26 mouse cellular contexts compared by ENCODE assay signal in the genomic region with DNA sequence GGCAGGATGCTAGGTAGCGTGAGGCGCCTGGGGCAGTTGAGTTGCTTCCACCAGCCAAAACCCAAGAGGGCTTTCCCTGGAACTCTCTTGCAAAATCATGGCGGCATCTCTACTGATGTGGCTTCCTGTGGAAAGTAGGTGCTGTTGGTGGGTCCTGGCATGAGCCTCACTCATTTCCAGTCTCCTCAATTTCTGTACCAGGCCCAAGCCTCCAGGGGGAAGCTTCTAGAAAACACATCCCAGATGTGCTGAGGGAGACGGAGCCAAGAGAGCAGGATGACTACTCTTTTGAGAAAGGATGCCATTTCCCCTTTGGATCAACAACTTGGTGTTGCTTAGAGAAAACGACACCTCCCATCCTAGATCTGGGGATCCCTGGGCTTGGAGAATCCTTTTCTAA. TPM values are rescaled to one million over a fixed set of nuclear protein-coding genes. Genes with fewer than 3 reads are reported as not detected.
"Had no signal": no experiment of that assay in that cellular context is flagged by ENCODE, and none has a peak within 500 bp of the region (broad histone marks: within the 10 kb centered on the region; RNA-seq: fewer than 3 reads in every experiment).

No protein-coding gene starts in this region.

- H3K4me1 ChIP-seq: heart, embryonic 13.5 days; heart, embryonic 15.5 days; hindbrain, embryonic 13.5 days; hindbrain, embryonic 15.5 days had no signal

- DNase-seq: gastrocnemius, postnatal 14 days; gastrocnemius, postnatal 36 days; heart, adult 11 months; heart, postnatal 14 days; heart, postnatal 36 days; kidney, adult 18-20 months; kidney, adult 8-10 months; kidney, postnatal 10 days; kidney, postnatal 25 days; kidney, postnatal 4 days; liver; liver, embryonic 13.5 days had no signal

- H3K27me3 ChIP-seq: hindbrain, embryonic 13.5 days; hindbrain, embryonic 15.5 days; limb, embryonic 12.5 days; liver, embryonic 13.5 days had no signal

- H3K9ac ChIP-seq: heart, embryonic 13.5 days; heart, embryonic 15.5 days; hindbrain, embryonic 13.5 days; hindbrain, embryonic 15.5 days; limb, embryonic 12.5 days; liver, embryonic 13.5 days had no signal

- H3K4me3 ChIP-seq: heart, adult 2 months; heart, embryonic 13.5 days; heart, embryonic 15.5 days; hindbrain, embryonic 13.5 days; hindbrain, embryonic 15.5 days; layer of hippocampus, adult 2 months; left cerebral cortex, adult 2 months; limb, embryonic 10.5 days; limb, embryonic 12.5 days; liver, embryonic 13.5 days had no signal

- H3K36me3 ChIP-seq: heart, embryonic 13.5 days; heart, embryonic 15.5 days; hindbrain, embryonic 13.5 days; hindbrain, embryonic 15.5 days; limb, embryonic 10.5 days; limb, embryonic 12.5 days; liver, embryonic 13.5 days had no signal

- H3K4me2 ChIP-seq: heart, embryonic 11.5 days; heart, embryonic 13.5 days; heart, embryonic 15.5 days; hindbrain, embryonic 13.5 days; hindbrain, embryonic 15.5 days; limb, embryonic 12.5 days; liver, embryonic 11.5 days; liver, embryonic 13.5 days had no signal

- ATAC-seq: hindbrain, postnatal 0 days had no signal

- H3K9me3 ChIP-seq: heart, embryonic 13.5 days; heart, embryonic 15.5 days; hindbrain, embryonic 13.5 days; hindbrain, embryonic 15.5 days; limb, embryonic 10.5 days; limb, embryonic 12.5 days; liver, embryonic 13.5 days had no signal

- H3K27ac ChIP-seq: heart, adult 2 months; heart, embryonic 13.5 days; heart, embryonic 15.5 days; hindbrain, embryonic 13.5 days; hindbrain, embryonic 15.5 days; hindbrain, postnatal 0 days; layer of hippocampus, adult 2 months; left cerebral cortex, adult 2 months; limb, embryonic 10.5 days; limb, embryonic 12.5 days; liver, embryonic 13.5 days had no signal

RNA-seq across cellular contexts. Expression of gene 1600014C23Rik, which starts 50.9 kb away (rescaled TPM):
- polyA plus RNA-seq: heart, adult 2 months; hindbrain, embryonic 13.5 days; intestine, embryonic 14.5 days; kidney, embryonic 16.5 days; limb, embryonic 10.5 days; limb, embryonic 12.5 days; liver, embryonic 11.5 days; liver, embryonic 13.5 days had no signal
